In the genomic region with DNA sequence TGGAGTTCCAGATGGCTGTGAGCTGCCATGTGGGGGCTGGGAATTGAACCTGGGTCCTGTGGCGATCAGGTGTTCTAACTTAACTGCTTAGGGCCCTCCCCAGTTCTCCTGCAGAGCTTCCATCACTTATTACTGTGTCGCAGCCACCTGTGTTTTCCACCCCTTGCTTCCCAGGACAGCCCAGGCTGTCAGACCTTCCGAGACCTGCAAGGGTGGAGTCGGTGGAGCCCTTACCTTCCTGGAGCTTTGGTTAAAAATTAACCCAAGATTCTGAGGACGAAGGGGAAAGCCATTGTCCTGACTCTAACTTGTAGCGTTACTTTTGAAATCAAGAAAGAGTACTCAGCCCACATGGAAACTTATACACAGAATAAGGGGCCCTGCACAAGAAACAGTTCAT, we compare ENCODE assay signal across 21 mouse cellular contexts. TPM values are rescaled to one million over a fixed set of nuclear protein-coding genes. Genes with fewer than 3 reads are reported as not detected.
A peak's percentile ranks its signal among the peaks of the same experiment; 100 is the strongest.
DNase-seq lines count a peak whose midpoint lies in the region; ATAC-seq and TF ChIP-seq lines count a peak whose summit lies in the region.
"Had no signal": no experiment of that assay in that cellular context is flagged by ENCODE, and none has a peak within 500 bp of the region (broad histone marks: within the 10 kb centered on the region; RNA-seq: fewer than 3 reads in every experiment).

No protein-coding gene starts in this region.

- no peak overlapping the region for H3K27ac ChIP-seq in lung, postnatal 0 days (ENCODE audit: low read length)
- H3K27ac ChIP-seq: embryonic facial prominence, embryonic 13.5 days; gastrocnemius, adult 2 months; heart, embryonic 15.5 days; limb, embryonic 15.5 days; neural tube, embryonic 13.5 days had no signal

- no peaks in the 10 kb centered on the region for H3K36me3 ChIP-seq in lung, postnatal 0 days (ENCODE audit: insufficient read depth, low read length)
- H3K36me3 ChIP-seq: embryonic facial prominence, embryonic 13.5 days; heart, embryonic 15.5 days; limb, embryonic 15.5 days; neural tube, embryonic 13.5 days had no signal

- WGBS in lung, postnatal 0 days = 59% methylated on average over 6 of the region's 6 CpGs

- intact Hi-C loops in left cerebral cortex, postnatal 4 days (cut with DNase I) = no loop called here

- ATAC-seq in lung, postnatal 0 days = peak; percentile 37
- ATAC-seq: activated CD4-positive, CD25-positive, alpha-beta regulatory T cell, adult 4 months; forebrain, postnatal 0 days; Patski had no signal

- H3K4me1 ChIP-seq in lung, postnatal 0 days (ENCODE audit: insufficient read depth, low read depth, low read length) = peaks cover 12% of the 10 kb centered on the region; the same call in 1 of the 2 replicates

- no peak for TF ChIP-seq CTCF in lung, postnatal 0 days (IDR thresholded peaks at IDR 0.05)

- H3K9me3 ChIP-seq in lung, postnatal 0 days (ENCODE audit: low read length) = no peaks in the 10 kb centered on the region
- H3K9me3 ChIP-seq: embryonic facial prominence, embryonic 13.5 days; heart, embryonic 15.5 days; limb, embryonic 15.5 days; neural tube, embryonic 13.5 days had no signal

- no peak overlapping the region for H3K4me2 ChIP-seq in lung, postnatal 0 days (replicated peaks; ENCODE audit: low read depth, low read length)
- H3K4me2 ChIP-seq: embryonic facial prominence, embryonic 13.5 days; heart, embryonic 15.5 days; limb, embryonic 15.5 days; neural tube, embryonic 13.5 days had no signal

- peak; percentile 41 for DNase-seq in lung, postnatal 0 days (ENCODE audit: low spot score)
- no peak for DNase-seq in lung, postnatal 4 days
- DNase-seq in kidney, adult 9 months = peak; percentile 77
- peak; percentile 56 to 67 for DNase-seq in kidney, postnatal 36 days
- DNase-seq in left cerebral cortex, postnatal 4 days = no peak
- DNase-seq in thymus, postnatal 4 days = no peak
- no peak for DNase-seq in left cerebral cortex, adult 9 months (ENCODE audit: low spot score in 2 of 2)
- DNase-seq: adrenal gland, postnatal 25 days; forebrain, postnatal 0 days; gastrocnemius, adult 2 months; layer of hippocampus, adult 9-11 months; lung, adult 2 months; right cerebral cortex, postnatal 14 days; thymus, adult 18-20 months had no signal

- H3K9ac ChIP-seq in lung, postnatal 0 days (replicated peaks; ENCODE audit: low read depth) = no peak overlapping the region
- H3K9ac ChIP-seq: embryonic facial prominence, embryonic 13.5 days; forebrain, postnatal 0 days; heart, embryonic 15.5 days; limb, embryonic 15.5 days; neural tube, embryonic 13.5 days had no signal

- H3K4me3 ChIP-seq in lung, postnatal 0 days (ENCODE audit: low read depth, low read length) = no peak overlapping the region
- H3K4me3 ChIP-seq: embryonic facial prominence, embryonic 13.5 days; gastrocnemius, adult 2 months; heart, embryonic 15.5 days; limb, embryonic 15.5 days; neural tube, embryonic 13.5 days had no signal

- TF ChIP-seq EP300 in lung, postnatal 0 days (IDR thresholded peaks at IDR 0.05) = no peak

- no peaks in the 10 kb centered on the region for H3K27me3 ChIP-seq in lung, postnatal 0 days (replicated peaks; ENCODE audit: insufficient read depth, low read length)
- H3K27me3 ChIP-seq: embryonic facial prominence, embryonic 13.5 days; heart, embryonic 15.5 days; limb, embryonic 15.5 days; neural tube, embryonic 13.5 days; Patski had no signal

RNA-seq across cellular contexts. Expression of a gene that starts 15.3 kb away (rescaled TPM):
- polyA plus RNA-seq in lung, postnatal 0 days (2015; fragmentation: Nextera tagmentation; extraction: Ambion mirVana) = 14.8 and 18.0 TPM in 2 replicates
- 100 to 1,000 TPM; 165 to 170 TPM for total RNA-seq in left cerebral cortex, postnatal 4 days (2021)

RNA-seq across cellular contexts. Expression of a gene that starts 15.4 kb away (rescaled TPM):
- 0.68 and 1.6 TPM in 2 replicates for polyA plus RNA-seq in lung, postnatal 0 days (2015; fragmentation: Nextera tagmentation; extraction: Ambion mirVana)
- 10 to 100 TPM; 10.9 to 11.4 TPM for total RNA-seq in left cerebral cortex, postnatal 4 days (2021)
- total RNA-seq: granulocyte monocyte progenitor cell, adult 5-6 weeks had no signal

Comparison
In these comparisons a context has a peak if more than half of its experiments do, and no peak if none do; other contexts are left out.
1. DNase-seq: peak in lung, postnatal 0 days (single experiment), kidney, adult 9 months (single experiment) and kidney, postnatal 36 days (2 of 2); none in lung, postnatal 4 days (0 of 2), left cerebral cortex, postnatal 4 days (single experiment), thymus, postnatal 4 days (single experiment) and left cerebral cortex, adult 9 months (0 of 2).